Mouse (Mus musculus) c-Kit-negative CD71-positive TER-119-positive erythroid progenitor cells, embryonic 14.5 days (primary cell): ENCODE data around the gene Rbm45.

Experiments used
- DNase-seq: peaks from one replicate; pipeline ENCODE4 v3.0.0-alpha.2; 2013; ENCODE audit warnings: low read depth, low spot score

Gene Rbm45

DNA sequence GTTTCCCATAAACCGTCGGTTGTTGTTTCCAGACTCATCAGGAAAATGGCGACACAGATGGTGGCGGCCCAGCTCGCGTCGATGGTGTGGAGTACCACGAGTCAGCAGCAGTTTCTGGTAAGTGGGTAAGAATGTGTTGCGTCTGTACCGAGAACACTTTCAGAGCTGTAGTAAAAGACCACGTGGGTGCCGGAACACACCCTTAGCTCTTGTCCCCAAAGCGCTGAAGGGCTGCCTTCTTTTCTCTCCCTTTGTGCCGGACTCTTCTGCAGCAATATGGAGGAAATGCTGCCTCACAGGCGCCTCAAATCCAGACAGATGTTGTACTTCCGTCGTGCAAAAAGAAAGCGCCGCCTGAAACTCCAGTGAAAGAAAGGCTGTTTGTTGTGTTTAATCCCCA lies 8.9 kb downstream of the Rbm45 start:
- no peak for DNase-seq

DNA sequence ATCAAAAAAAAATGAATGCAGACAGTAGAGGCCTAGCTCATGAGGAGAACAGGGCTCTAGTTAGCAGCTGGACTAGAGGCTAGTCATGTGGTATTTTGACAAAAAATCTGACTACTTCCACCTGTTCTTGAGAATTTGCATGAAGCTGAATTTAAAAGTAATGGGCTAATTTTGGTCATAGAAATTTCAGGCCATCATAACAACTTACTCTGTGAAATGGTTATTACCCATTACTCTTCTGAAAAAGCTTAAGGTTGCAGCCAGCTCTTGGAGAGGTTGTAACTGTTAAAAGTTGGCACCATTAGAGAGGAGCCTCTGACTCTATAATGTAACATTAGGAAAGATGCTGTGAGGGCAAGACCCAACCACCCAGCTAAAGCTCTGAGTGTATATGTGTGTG lies 16.7 kb downstream of the Rbm45 start:
- no peak for DNase-seq

DNA sequence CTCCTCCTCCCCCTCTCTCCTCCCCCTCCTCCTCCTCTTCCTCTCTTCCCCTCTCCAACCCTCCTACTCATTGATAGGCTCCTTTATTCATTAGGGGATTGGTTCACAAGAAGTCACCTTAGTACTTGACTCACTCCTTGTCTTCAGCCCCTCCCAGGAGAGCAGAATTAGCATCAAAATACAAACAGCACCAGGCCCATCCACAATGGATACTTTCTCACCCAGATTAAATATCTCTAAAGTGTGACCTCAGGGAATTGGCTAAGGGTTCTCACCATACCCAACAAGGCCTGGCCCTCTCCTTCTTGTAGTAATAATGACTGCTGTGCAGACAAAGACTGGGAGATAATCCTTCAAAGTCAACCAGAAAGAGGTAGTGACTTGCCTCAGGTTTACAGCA lies 30.4 kb downstream of the Rbm45 start:
- DNase-seq = no peak

DNA sequence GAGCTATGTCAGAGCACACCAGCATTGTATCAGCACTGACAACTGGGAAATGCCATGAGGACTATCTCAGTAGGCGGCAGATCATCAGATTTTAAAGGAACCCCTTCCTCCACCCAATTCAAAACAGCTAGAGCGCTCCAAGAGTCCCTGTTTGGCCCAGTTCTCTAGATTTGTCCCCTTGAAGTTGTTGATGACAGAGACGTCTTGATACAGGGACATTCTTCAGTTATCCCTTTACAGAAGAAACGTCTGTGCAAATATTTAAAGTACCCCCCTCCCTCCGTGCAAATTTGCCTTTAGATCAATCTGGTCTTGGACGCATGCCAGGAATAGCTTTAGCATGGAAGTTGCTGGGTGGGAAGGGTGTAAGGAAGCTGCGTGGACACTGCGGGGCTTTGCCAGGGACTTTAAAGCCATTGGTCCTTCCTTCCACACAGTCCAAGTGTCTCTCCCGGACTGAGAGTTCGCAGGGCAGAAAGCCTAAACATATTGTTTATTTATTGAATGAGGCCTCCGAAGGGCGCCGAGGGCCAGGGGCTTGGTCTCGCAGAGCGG lies 35.9 kb downstream of the Rbm45 start:
- no peak for DNase-seq

DNA sequence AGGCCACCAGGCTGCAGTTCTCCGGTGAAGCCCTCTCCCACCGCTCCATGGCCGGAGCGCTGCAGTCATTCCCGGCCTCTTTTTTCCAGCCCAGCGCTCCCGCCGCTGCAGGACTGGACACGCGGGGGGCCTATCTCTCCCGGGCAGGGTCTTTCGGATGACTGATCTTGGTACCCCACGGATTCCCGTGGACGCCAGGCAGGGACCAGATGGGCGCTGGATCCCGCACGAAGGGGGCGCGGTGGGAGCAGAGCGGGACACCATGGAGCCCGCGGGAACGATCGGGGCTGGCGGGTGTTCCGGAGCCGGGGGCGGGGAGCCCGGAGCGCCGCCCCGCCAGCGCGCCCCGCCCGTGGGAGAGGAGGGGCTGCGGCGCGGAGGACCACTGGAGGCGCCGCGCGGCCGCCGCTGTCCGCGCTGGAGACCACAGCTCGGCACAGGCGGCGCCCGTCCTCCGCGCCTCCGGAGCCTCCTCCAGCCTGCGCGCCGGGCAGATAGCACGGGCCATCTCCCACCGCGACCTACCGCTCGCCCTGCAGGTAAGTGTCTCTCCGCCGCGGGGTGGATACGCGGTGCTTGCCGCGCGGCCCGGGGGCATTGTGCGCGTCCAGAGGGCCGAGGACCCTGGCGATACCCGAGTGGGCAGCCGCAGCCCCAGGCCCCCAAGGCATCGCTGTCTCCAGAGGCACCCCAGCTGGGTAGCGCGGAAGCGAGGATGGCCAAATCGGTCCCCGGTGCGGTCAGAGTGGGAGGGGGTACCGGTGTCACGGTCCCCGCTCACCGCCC lies 36.6 kb downstream of the Rbm45 start, which contains the start of gene Osbpl6:
Gene Osbpl6 (plus strand): TSS at position 358 of the 786 bp plus-strand sequence.
- DNase-seq = no peak

DNA sequence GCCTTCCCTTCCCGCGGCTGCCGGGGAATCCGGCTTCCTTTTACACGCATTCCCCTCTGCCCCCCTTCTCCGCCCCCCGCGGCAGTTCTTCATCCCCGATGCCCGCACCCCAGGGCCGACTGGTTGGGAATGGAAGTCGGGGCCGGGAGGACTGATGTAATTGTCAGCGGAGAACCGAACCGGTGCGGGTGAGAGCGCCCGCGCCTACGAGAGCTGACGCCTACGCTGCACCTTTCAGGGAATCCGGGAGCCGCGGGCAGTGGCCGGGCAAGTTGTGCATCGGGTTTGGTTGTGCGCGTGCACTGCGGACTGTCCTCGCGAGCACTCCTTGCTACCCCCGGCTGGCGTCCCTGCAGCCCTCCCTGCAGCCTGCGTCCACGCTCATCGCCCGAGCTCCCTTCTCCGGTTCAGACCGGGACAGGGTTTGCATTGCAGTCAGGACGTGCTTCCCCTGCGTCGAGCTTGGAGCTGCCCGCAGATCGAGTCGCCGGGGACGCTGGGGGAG lies 37.2 kb downstream of the Rbm45 start:
- DNase-seq = no peak

DNA sequence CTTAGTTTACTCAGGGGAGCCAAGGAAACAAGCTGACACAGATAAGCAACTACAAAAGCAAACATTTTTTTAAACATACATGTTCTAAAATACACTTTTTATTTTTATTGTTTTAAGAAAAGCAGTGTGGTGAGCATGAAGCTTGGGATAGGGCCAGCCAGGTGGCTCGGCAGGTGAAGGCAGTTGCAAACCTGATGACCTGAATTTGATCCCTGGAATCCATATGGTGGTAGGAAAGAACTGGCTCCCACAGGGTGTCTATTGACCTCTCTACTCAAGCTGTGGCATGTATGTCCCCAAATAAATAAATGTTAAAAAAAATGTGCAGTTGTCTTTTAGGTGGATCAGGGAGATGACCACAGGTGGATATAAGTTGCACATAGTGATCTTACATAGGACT lies 39.7 kb downstream of the Rbm45 start:
- DNase-seq = no peak

DNA sequence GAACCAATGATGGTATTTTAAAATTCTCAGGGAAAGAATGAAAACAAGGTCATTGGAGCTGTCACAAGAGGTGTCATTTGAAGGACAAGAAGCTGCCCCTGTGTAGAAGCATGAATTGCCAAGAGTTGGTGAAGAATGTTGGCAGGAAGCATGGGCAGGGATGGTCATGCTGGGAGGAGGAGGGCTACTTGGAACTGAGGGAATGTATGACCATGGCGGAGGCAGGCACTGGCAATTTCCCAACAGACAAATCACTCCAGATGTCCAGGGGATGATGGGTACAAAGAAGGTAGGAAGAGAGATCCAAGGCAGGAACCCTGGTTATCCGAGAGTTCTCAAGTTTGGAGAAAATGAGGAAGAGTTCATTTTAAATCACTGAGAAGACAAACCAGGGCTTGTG lies 40.2 kb downstream of the Rbm45 start:
- DNase-seq = no peak

DNA sequence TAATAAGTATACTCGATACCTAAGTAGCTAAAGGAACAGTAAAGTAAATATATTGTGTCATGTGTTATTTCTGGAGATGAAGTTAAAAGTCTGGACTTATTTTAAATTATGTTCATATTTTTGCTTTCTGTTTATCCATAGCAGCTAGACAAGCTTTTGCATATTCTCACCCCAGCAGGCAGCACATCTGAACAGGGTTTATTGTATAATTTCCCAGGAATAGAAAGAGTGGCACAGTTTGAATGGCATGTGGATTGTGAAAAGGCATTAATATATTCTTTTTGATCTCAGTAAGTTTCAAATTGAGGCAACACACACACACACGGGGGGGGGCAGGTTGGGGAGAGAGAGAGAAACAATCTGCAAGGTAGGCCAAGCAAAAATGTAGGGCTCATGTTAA lies 43.1 kb downstream of the Rbm45 start:
- DNase-seq = no peak

DNA sequence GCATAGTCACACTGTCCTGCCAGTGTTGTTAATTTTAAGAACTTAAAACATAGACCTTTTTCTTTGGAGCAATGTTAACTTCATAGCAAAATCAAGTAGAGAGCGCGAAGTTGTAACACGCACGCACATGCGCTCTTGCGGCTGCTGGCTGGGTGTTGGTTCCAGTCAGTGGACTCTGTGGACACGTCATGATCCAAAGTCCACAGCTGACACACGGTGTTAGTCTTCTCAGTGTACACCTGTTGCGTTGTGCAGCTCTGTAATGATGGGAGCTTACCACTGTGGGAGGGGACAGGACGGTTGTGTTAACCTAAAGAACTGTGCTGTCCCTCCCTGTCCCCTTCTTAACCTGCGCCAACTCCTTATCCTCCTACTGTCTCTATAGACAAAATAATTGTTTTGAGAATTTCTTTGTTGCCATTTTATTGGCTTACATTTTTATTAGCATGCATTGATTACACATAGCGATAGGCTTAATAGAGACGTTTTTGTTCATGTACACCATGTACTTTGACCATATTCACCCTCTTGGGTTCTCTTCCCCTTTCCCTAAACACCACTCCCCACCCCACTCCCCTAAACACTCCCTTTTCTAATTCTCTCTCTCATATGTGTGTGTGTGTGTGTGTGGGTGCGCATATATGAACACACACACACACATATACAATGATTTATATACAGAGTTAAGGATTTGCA lies 47.8 kb downstream of the Rbm45 start:
- no peak for DNase-seq

DNA sequence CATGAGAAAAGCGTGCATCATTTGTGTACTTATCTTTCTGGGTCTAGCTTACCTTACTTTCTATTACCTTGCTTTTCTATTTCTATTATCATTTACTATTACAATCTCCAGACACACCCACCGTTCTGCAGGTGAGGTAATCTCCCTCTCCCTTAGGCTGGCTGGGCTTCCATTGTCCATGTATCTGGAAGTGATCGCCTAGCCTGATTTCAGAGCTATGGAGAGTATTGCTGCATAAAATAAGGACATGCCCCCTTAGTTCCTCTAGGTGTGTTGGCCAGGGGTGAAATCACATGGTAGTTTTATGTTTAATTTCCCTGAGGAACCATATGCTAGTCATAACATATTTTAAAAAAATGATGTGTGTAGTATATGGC lies 48.3 kb downstream of the Rbm45 start:
- no peak for DNase-seq

DNA sequence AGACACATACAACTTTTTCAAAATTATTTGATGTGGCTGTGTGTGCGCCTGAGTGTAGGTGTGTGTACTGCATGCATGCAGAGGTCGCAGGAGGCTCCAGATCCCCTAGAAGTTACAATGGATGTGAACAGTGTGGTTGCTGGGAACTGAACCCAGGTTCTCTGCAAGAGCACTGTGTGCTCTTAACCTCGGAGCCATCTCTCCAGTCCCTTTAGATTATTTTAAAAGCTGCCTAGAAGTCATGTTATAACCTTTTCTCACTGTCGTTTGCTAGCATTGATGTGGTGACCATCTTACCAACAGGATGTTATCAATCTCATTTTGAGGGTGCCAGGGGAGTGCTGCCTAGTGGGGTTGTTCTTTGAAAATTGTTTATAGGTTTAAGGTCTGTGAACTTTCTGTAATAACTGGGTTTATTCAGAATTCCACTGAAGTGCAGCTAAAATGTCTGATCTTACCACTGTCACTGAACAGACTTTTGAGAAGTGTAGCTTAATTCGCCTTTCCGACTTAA lies 51.7 kb downstream of the Rbm45 start:
- no peak for DNase-seq

DNA sequence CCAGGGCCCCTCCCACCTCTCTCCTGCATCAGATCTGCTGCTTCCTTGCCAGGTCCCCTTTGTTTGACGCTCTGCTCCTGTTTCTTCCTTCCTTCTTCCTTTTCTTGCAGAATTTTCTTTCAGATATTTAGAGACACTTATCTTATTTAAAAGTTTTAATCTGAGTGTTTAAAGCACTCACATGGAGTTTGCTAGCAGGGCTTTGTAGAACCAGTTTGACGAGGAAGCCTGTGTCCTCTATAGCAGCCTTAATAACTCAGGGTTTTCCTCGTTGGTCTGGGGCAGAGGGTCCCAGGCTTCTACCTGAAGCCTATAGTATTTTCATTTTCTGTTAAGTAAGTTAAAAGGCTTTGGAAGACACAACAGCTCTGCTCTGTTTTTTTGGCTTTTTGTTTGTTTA lies 57.0 kb downstream of the Rbm45 start:
- no peak for DNase-seq

DNA sequence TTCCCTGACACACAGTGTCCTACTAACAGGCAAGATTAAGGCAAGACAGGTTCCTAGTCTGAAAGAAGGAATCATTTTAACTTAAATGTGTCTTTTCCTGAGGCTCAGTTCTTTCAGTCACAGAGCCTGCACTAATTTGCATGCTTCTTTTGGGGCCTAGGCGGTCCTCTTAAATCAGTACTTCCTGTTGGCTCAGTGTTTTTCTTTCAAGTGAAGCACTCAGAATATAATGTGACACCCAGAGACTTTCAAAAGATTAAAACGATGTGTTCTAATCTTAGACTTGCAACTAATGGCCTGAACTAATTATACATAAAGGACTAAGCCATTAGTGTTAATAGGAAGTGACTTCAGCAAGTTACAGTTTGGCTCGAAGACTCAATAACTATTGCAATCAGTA lies 59.5 kb downstream of the Rbm45 start:
- DNase-seq = no peak

DNA sequence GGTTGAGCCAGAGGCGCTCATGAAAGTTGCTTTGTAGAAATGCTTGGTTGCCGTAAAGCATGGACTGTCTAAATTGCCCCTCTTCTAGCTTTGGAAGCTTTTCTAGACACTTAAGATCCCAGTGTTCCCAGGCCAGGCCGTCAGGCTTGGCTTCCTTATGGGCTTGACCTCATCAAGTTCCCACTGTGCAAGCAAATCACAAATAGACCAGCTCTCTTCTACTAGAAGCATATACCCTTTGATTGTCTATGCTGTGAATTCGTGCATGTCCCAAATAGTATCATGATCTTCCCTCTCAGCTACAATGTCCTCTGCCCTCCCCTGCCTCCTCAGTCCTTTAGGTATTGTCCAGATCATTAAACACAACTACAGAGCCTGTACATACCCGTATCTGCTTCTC lies 60.1 kb downstream of the Rbm45 start:
- DNase-seq = no peak

DNA sequence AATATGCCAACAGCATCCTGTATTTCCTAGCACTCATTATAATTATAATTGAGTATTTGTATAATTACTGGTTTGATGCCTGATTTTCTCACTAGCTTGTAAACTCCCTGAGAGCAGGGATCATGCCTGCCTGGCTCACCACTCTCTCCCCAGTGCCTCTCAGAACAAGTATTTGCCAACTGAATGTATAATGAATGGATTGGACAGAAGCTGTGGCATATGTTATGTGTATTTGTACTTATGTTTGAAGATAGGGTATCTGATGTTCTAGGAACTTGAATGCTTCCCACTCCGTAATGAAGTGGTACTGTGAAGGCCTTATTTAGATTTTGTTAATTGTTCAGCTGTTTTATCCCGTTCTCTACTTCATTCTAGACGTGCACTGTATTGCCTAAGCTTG lies 60.8 kb downstream of the Rbm45 start:
- DNase-seq = no peak
